Mouse (Mus musculus) cerebellum, adult 11-12 months (tissue): ENCODE results near the gene Atp6v1b1.
"Not testable (repeated sequence)": the region's sequence is repeated elsewhere in the genome, so short reads cannot be mapped to it uniquely, and the experiment has no call there.

Source experiments
- DNase-seq: peaks from one replicate; pipeline ENCODE4 v3.0.0; 2022

Atp6v1b1 gene

GRCm38 (mm10) chr6:83779026-83779425, 36.2 kb downstream of the Atp6v1b1 start:
- DNase-seq, result peak; percentile 32

GRCm38 (mm10) chr6:83786426-83786825, 43.6 kb downstream of the Atp6v1b1 start:
- DNase-seq, result no peak

- DNase-seq, result no peak
Measured at GRCm38 (mm10) chr6:83788554-83788953, 45.8 kb downstream of the Atp6v1b1 start.

- not testable (repeated sequence) for DNase-seq
Measured at GRCm38 (mm10) chr6:83790533-83790932, 47.7 kb downstream of the Atp6v1b1 start.

GRCm38 (mm10) chr6:83791251-83791890, 48.6 kb downstream of the Atp6v1b1 start:
- DNase-seq, result no peak

- DNase-seq, result peak; percentile 90
Measured at GRCm38 (mm10) chr6:83794760-83795296, 52.0 kb downstream of the Atp6v1b1 start, which contains the start of gene Nagk. TSS of gene Nagk (plus strand) at chr6:83794982.

GRCm38 (mm10) chr6:83795492-83795900, 52.7 kb downstream of the Atp6v1b1 start:
- no peak for DNase-seq

- DNase-seq, result no peak
Measured at GRCm38 (mm10) chr6:83796686-83797085, 53.9 kb downstream of the Atp6v1b1 start.

- peak; percentile 43 for DNase-seq
Measured at GRCm38 (mm10) chr6:83802033-83802432, 59.2 kb downstream of the Atp6v1b1 start.

- DNase-seq, result no peak
Measured at GRCm38 (mm10) chr6:83802846-83803245, 60.1 kb downstream of the Atp6v1b1 start.
